Comparison of ENCODE assay signal across 23 mouse cellular contexts in the genomic region with DNA sequence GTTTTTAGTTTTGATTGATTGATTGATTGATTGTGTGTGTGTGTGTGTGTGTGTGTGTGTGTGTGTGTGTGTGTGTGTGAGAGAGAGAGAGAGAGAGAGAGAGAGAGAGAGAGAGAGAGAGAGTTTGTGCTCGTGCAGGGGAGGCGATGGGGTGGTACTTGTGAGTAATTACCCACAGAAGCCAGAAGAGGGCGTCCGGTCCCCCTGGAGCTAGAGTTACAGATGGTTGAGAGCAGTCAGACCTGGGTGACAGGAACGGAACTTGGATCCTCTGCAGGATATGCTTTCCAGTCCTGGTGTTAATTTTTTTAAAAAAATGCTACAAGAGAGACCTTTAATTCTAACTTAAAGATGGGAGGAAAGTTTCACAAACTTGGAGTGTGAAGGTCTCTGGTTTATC.
DNase-seq lines count a peak whose midpoint lies in the region; TF ChIP-seq lines count a peak whose summit lies in the region.
"Had no signal": no experiment of that assay in that cellular context is flagged by ENCODE, and none has a peak within 500 bp of the region (broad histone marks: within the 10 kb centered on the region; RNA-seq: fewer than 3 reads in every experiment).

No protein-coding gene starts in this region.

- peak; percentile 29; the same call in 1 of the 2 replicates for TF ChIP-seq CTCF in layer of hippocampus, adult 2 months (conservative IDR thresholded peaks at IDR 0.05)
- peak; percentile 64; the same call in 1 of the 2 replicates for TF ChIP-seq CTCF in testis, adult 2 months (IDR thresholded peaks at IDR 0.05; ENCODE audit: control insufficient read depth, insufficient read depth, insufficient replicate concordance, low read depth, low read length)

- DNase-seq in layer of hippocampus, adult 2 months (ENCODE audit: low spot score in 2 of 2) = no peak
- no peak for DNase-seq in layer of hippocampus, adult 9-11 months
- no peak for DNase-seq in testis, postnatal 10 days (ENCODE audit: low spot score)
- DNase-seq in ZHBTc4 (ENCODE audit: low read depth, low spot score) = peak; percentile 56
- DNase-seq in testis, postnatal 14 days (ENCODE audit: low spot score) = peak; percentile 36
- no peak for DNase-seq in thymus, postnatal 36 days
- no peak for DNase-seq in hindbrain, embryonic 10.5 days (ENCODE audit: low spot score)
- DNase-seq: adrenal gland, postnatal 14 days; cerebellum, adult 11 months; cerebellum, adult 2 months; cerebellum, adult 9-11 months; gastrocnemius, postnatal 25 days; heart, adult 18-20 months; heart, postnatal 10 days; heart, postnatal 36 days had no signal

- H3K27me3 ChIP-seq in testis, adult 2 months (ENCODE audit: control insufficient read depth, insufficient read depth, low read length) = no peaks in the 10 kb centered on the region
- H3K27me3 ChIP-seq in hindbrain, embryonic 10.5 days (ENCODE audit: insufficient read depth, poor library complexity, severe bottlenecking) = no peaks in the 10 kb centered on the region
- H3K27me3 ChIP-seq: embryonic facial prominence, embryonic 13.5 days; forebrain, embryonic 12.5 days; forebrain, embryonic 15.5 days; heart, embryonic 12.5 days; heart, embryonic 15.5 days had no signal

- TF ChIP-seq POLR2A in testis, adult 2 months (IDR thresholded peaks at IDR 0.05; ENCODE audit: control insufficient read depth, low read depth, low read length) = no peak

- 84% methylated on average over 5 of the region's 5 CpGs for WGBS in hindbrain, embryonic 10.5 days

- no peak overlapping the region for H3K27ac ChIP-seq in layer of hippocampus, adult 2 months
- H3K27ac ChIP-seq in testis, adult 2 months (ENCODE audit: control insufficient read depth, insufficient read depth, low read depth, low read length) = no peak overlapping the region
- H3K27ac ChIP-seq in hindbrain, embryonic 10.5 days = no peak overlapping the region
- H3K27ac ChIP-seq: embryonic facial prominence, embryonic 10.5 days; embryonic facial prominence, embryonic 13.5 days; forebrain, embryonic 12.5 days; forebrain, embryonic 15.5 days; heart, embryonic 15.5 days had no signal

- H3K4me1 ChIP-seq in testis, adult 2 months (ENCODE audit: control insufficient read depth, insufficient read depth, low read length) = no peaks in the 10 kb centered on the region
- no peaks in the 10 kb centered on the region for H3K4me1 ChIP-seq in hindbrain, embryonic 10.5 days (replicated peaks)
- H3K4me1 ChIP-seq: embryonic facial prominence, embryonic 10.5 days; embryonic facial prominence, embryonic 13.5 days; forebrain, embryonic 12.5 days; forebrain, embryonic 15.5 days; heart, embryonic 12.5 days; heart, embryonic 15.5 days had no signal

- H3K4me3 ChIP-seq in layer of hippocampus, adult 2 months = no peak overlapping the region
- H3K4me3 ChIP-seq in testis, adult 2 months (ENCODE audit: control insufficient read depth, low read depth, low read length) = no peak overlapping the region
- no peak overlapping the region for H3K4me3 ChIP-seq in hindbrain, embryonic 10.5 days
- H3K4me3 ChIP-seq: embryonic facial prominence, embryonic 10.5 days; embryonic facial prominence, embryonic 13.5 days; erythroblast, embryonic 14.5 days; forebrain, embryonic 12.5 days; forebrain, embryonic 15.5 days; heart, embryonic 12.5 days; heart, embryonic 15.5 days had no signal

- H3K9me3 ChIP-seq in hindbrain, embryonic 10.5 days = peaks cover 7% of the 10 kb centered on the region
- H3K9me3 ChIP-seq: forebrain, embryonic 15.5 days; heart, embryonic 15.5 days had no signal

- H3K36me3 ChIP-seq in testis, adult 2 months (ENCODE audit: control insufficient read depth, insufficient read depth, low read length) = no peaks in the 10 kb centered on the region
- H3K36me3 ChIP-seq in hindbrain, embryonic 10.5 days = no peaks in the 10 kb centered on the region
- H3K36me3 ChIP-seq: embryonic facial prominence, embryonic 10.5 days; embryonic facial prominence, embryonic 13.5 days; forebrain, embryonic 12.5 days; forebrain, embryonic 15.5 days; heart, embryonic 12.5 days; heart, embryonic 15.5 days had no signal

Comparison
In these comparisons a context has a peak if more than half of its experiments do, and no peak if none do; other contexts are left out.
1. DNase-seq: peak in ZHBTc4 (single experiment) and testis, postnatal 14 days (single experiment); none in layer of hippocampus, adult 2 months (0 of 2), layer of hippocampus, adult 9-11 months (single experiment), testis, postnatal 10 days (single experiment), thymus, postnatal 36 days (0 of 2) and hindbrain, embryonic 10.5 days (single experiment).